Mouse (Mus musculus) layer of hippocampus, postnatal 14 days (tissue): ENCODE results near the gene Lsm14a. TPM values are rescaled to one million over a fixed set of nuclear protein-coding genes. Genes with fewer than 3 reads are reported as not detected.

Source experiments
- DNase-seq, 2 experiments: peaks; one replicate each; pipeline ENCODE4 v3.0.0; 2021 to 2022; ENCODE audit warnings: low spot score in 2 of 2, mixed read lengths in 1 of 2
- long read RNA-seq, 2 experiments: library from polyadenylated mRNA; stranded (forward); transcript quantifications; one replicate each; pipeline ENCODE4 v2.0.0; 2021
- total RNA-seq, 2 experiments: library from RNA; stranded (reverse); gene quantifications; 2 replicates each; pipeline ENCODE4 v1.2.3; 2021

Lsm14a gene
- 10 to 100 TPM; 71.2 to 77.8 TPM for total RNA-seq
- long read RNA-seq, experiment 1, transcript Lsm14a-201 (11 exons, 2,944 nt), result major isoform, 21 of 31 reads
- long read RNA-seq, experiment 1, partial matches to known transcripts, result 2 of 31 reads
- long read RNA-seq, experiment 1, other reads (novel, unspliced or antisense), result 8 of 31 reads
- long read RNA-seq, experiment 2, transcript Lsm14a-201 (11 exons, 2,944 nt), result major isoform, 19 of 27 reads
- long read RNA-seq, experiment 2, partial matches to known transcripts, result 0 of 27 reads
- long read RNA-seq, experiment 2, other reads (novel, unspliced or antisense), result 8 of 27 reads

DNA sequence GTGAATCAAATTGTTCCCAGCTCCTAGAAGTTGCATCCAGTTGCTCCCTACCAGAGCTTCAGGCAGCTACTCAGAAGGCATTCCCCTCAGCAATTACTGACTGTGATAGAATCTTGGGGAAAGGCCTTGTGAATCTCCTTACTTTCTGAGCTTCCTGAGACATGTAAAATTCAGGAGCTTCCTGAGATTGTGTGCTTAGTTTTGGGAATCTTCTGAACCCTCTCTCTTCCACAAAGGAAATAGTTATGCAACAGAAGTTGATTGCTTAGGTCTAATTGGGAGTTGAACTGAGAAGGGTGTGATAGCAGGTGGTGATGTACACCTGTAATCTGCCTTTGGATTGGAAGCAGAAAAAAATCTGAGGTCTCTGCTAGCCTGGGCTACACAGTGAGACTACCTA lies at the start of gene Lsm14a:
Lsm14a (minus strand) TSS at position 101 of the 400 bp plus-strand sequence.
- no peak for DNase-seq

DNA sequence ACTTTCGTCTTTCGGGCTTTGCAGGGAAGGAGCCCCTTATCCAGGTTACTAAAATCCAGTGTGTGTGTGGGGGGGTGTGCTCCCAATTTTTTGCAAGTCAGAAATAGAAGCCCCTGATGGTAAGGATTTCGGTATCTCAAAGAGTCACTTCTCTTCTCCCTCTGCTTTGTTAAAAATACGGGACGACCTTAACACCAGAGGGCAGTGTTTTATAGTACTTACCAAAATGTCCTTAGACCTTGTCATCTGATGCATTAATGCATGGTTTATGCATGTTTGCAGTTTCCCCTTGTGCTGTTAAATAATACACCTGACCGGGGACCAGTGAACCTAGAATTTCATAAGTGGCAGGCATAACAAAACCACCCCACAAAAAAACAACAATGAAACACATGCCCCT lies 45.8 kb upstream of the Lsm14a start:
- peak in 1 of 2 experiments; percentile 56 for DNase-seq

DNA sequence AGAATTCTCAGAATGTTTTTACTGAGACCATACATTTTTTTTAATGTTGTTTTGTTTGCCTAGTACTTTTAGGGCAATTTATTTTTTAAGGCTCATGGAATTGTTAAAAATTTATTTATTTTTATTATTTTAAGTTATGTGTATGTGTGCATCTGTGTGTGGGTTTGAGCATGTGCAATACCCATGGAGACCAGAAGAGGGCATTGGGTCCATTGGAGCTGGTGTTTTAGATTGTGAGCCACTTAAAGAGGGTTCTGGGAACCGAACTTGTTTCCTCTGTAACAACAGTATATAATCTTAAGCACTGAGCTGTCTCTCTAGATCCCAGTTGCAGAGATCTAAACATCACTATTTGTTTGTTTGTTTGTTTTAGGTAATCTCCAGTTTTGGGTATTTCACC lies 40.5 kb upstream of the Lsm14a start:
- no peak for DNase-seq

DNA sequence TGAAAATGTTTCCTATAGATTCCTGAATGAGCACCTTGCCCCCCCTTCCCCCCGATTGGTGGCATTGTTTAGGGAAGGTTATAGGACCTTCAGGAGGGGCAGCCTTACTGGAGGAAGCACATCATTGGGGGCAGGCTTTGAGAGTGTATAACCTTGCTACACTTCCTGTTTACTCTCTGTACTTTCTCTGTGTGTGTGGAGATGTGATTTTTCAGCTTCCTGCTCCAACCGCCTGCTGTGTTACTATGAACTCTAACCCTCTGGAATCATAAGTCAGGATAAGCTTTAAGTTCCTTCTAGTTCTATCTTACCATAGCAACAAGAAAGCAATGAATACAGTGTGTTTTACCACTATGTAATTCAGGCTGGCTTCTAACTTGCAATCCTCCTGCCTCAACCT lies 28.1 kb upstream of the Lsm14a start:
- no peak for DNase-seq

DNA sequence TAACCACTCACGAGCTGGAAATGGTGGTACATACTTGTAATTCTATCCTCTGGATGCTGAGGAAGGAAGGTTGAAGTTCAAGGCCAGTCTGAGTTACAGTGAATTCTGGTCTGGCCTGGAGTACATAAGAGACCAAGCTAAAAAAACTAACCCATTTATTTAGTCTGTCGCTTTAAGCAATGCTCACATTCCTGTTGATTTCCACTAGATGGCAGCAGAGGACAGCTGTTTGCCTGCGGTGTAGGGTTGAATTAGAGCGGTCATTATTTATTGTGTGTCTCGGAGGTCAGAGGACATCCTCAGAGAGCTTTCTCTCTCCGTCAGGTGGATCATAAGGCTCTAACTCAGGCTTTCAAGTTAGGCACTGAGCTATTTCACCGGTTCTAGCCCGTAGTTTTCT lies 14.4 kb upstream of the Lsm14a start:
- peak; percentile 32 to 71 for DNase-seq

DNA sequence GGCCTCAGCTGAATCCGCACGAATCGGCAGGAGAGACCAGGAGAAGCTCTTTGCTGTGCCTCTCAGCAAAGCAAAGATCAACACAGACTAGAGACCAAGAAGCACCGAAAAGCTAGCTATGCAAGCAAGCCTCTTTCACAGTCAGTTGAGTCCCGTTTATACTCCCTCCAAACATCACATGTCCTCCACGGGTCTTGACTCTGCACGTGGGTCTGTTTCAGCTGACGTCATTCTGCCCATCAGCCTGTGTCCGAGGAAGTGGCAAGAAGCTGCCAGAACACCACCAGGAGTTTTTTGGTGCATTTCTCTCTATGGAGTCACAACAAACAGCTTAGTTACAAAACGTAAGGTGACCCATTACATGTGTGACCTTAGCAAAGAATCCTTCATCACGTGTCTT lies 10.8 kb upstream of the Lsm14a start:
- DNase-seq, result no peak

DNA sequence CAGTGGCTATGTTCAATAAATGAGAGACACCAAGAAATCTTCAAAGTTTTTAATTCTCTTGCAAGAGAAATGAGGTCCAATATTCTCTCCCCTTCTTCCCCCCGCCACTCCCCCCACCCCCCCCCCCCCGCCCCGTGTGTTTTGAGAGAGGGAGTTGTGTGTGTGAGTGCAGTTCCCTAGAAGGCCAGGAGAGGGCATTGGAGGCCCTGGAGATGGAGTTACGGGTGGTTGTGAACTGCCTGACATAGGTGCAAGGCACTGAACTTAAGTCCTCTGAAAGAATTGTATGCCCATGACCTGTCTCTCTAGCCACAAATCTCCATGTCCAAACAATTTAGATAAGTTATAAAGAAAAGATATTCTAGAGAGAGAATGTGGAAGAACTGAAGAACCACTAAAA lies 7.0 kb upstream of the Lsm14a start:
- DNase-seq, result no peak

DNA sequence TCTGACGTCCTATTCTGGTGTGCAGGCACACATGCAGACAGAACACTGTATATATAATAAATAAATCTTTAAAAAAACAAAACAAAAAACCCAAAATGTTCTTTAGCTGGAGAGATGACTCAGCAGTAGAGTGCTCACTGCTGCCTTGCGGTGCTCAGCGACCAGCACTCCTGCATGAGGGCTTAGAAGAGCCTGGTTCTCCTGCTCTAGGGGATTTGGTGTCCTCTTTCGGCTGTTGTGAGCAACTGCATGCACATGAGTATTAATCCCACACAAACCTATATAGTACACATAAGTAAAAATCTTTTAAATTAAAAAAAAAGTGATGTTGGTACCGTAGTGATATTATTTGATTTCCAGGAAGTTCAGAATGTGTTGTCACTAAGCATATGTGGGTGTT lies 5.7 kb upstream of the Lsm14a start:
- DNase-seq, result no peak

DNA sequence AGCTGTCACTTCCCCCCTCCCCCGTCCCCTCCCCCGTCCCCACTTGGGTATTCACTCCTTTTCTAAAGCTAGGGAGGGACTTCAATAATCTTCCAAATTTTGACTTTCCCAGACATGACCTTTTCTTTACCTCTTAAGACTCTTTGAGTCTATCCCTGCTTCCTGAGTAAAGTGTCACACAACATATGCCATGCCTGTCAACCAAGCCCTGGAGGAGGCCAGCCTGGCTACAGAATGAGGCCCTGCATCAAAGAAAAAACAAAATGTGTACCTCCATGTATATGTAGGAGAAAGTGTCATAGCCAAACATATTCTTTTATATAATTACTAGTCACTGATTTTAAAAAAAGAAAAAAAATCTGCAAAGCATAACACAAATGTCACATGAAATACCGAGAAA lies 3.7 kb upstream of the Lsm14a start:
- no peak for DNase-seq

DNA sequence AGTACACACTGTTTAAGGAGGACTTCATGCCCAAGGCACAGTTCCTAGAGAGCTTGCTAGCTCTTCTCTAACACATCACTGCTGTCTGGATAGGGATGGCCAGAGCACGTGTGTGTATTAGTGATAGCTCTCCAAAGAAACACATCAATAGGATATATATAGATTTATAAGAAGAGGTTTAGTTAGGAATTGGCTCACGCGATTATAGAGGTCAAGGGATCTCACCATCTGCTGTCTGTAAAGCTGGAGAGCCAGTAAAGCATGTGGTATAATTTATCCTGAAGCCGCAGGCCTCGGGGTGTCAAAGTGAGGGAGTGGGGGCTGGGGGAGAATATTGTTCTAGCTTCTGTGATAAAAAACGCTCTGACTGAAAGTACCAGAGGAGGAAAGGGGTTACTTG lies 2.6 kb upstream of the Lsm14a start:
- no peak for DNase-seq

DNA sequence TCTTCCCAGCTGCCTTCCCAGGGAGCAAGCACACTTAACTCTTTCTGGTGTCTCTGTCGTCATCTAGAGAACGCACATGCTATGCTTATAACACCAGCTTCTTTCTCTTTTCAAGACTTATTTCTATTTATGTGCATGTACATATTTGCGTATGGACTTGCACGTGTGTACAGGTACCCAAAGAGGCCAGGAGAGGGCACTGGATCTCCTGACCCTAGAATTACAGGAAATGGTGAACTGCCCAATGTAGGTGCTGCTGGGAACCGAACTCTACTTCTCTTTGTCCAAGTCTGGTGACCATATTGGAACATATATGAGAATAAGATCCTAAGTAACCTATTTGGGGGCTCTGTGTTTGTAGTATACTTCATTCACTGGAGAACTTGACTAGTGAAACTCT lies 1.5 kb upstream of the Lsm14a start:
- no peak for DNase-seq

DNA sequence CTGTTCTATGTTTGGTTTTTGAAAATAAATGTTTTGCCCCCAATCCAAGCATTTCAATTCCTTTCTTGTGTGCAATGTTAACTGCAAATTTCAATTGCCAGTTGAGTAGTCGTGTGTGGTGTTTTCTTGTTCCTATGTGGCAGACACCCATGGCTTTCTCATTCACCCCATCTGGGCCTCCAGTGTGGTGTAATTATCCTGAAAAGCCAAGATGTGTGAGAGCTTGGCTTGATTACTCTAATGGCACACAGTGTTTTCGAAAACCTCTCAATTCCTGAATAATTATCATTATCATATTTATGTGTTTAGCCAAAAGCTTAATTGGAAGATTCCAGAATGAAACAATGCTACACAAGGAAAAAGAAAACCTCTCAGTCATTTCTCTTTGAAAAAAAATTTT lies 976 bp upstream of the Lsm14a start:
- DNase-seq, result peak; percentile 7 to 75

DNA sequence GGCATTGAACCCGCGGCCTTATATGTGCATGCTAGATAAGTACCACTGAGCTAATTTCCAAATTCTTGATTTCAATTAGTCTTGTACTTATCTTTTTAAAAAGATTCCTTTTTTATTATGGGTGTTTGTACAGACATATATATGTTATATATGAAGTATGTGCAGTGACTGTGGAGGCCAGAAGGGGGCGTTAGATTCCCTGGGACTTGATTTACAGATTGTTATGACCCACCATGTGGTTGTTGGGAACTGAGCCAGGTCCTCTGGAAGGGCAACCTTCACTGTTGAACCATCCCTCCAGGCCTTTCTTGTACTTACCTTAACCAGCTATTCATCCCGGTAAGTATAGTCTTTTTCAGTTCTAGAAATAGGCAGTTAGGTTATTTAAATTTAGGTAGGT lies 780 bp downstream of the Lsm14a start:
- DNase-seq, result no peak

DNA sequence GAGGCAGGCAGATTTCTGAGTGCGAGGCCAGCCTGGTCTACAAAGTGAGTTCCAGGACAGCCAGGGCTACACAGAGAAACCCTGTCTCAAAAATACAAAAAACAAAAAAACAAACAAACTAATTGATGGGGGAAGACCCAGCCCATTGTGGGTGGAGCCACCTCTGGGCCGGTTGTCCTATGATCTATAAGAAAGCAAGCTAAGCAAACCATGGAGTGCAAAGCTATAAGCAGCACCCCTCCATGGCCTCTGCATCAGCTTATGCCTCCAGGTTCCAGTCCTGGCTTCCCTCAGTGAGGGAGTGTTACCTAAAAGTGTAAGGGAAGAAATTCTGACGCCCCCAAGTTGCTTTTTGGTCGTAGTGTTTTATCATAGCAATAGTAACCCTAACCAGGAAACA lies 1.4 kb downstream of the Lsm14a start:
- DNase-seq, result no peak

DNA sequence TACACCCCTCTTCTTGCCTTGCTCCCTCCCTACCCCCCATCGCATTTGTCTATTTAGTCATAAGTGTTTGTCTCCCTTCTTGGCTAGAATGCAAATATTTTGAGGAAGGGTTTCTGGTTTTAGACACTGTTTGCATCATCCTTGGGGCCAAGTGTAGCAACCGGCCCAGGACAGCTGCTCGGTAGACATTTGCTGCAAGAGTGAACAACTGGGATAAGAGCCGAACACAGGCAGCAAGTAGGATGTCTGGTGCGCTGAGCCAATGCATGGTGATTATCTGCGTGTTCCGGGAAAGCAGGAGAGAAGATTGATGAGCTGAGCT lies 2.3 kb downstream of the Lsm14a start:
- peak; percentile 13 to 33 for DNase-seq

DNA sequence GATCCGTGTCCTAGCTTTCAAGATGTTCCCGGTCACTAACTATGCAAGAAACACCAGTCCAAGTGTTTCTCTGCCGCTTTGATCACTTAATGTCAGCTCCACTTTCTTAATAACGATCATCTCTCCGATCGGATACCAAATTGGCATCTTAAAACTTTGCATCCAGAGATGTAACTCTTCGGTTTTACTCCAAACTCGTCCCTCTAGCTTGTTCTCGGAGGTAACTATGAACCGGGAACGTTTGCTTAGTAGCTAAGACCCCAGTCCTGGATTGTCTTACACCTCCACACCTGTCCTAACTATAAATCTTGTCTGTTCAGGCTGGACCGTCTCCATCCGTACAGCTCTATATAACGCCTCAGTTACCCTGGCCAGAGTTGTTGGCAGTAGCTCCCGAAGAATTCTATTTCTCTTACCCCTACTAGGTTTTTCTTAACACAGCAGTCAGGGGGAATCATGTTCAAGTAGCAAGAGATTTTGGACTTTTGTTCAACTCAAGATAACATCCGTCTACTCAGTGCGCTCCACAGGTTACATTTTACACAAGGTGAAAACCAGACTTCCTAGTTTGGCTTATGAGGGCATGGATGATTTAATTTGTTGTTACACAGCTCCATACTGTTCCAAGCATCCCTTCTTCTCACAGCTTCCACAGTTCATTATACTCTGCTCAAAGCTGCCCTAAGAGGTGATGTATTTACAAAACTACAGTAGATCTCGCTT lies 2.8 kb downstream of the Lsm14a start:
- no peak for DNase-seq

DNA sequence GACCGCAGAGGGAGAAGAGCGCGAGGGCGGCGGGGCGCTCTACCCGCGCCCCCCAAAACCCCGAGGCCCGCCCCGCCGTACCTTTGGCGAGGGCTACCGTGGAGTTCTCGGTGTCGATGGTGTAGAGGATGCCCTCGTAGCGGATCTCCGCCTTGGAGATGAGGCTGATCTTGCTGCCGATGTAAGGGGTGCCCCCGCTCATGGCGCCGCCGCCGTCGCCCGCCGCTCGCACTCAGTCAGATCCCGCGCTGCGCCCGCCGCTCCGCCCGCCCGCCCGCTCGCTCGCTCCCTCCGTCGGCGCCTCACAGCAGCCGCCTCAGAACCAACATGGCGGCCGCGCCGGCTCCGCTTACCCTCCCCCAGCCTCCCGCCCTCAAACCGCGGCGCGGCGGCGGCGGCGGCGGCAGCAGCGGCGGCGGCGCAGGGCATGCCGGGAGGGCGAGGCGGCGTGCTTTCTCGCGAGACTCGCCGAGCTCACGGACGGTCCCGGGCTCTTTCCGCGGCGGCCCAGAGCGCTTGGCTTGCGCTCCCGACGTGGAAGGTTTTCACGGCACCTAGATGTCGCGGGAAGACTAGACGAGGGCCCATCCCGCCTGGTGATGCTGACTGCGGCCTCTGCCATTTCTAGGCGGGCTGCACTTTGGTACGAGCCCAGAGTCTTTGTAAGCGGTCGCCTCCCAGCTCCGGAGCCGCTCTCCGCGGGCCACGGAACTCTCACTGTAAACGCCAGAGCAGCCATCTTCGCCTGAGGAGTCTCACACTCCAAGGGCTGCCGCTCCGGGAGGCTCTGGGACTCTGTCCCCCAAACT lies 3.6 kb downstream of the Lsm14a start:
- peak; percentile 92 to 93 for DNase-seq

DNA sequence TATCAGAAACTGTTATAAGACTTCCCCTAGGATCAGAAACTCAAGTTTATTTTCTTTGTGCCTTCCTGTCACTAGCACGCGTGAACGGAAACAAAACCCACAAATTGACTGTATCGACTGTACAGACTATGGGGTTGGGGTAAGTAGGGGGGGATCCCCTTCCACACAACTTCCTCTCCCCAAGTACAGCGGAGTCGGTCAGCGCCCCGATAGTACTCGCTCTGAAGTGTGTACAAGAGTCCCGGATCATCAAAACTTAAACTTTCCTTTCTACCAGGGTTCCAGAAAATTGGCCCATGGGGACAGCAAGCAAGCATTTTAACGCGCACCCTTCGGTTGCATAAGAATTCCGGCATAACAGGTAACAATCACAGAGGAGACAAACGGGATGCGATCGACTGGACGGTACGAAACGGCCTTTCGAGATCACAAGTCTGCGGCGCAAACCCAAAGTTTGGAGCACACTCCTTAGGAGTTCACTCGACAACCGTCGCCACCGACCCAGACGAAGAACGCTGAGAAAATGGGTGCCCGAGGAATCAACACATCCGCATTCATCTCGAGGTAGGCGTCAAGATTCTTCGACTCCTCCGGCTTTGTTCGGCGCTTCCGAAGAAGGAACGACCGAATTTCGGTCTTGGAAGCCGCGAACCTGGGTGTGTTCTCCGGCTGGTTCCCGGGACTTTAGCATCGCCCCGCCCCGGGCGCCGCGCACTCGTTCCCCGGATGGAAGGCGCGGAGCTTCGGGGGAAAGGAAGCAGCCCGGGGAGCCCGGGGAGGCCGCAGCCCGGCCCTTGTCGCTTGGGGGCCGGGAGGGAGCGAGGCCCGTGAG lies 4.5 kb downstream of the Lsm14a start:
- DNase-seq, result peak; percentile 61 to 64

DNA sequence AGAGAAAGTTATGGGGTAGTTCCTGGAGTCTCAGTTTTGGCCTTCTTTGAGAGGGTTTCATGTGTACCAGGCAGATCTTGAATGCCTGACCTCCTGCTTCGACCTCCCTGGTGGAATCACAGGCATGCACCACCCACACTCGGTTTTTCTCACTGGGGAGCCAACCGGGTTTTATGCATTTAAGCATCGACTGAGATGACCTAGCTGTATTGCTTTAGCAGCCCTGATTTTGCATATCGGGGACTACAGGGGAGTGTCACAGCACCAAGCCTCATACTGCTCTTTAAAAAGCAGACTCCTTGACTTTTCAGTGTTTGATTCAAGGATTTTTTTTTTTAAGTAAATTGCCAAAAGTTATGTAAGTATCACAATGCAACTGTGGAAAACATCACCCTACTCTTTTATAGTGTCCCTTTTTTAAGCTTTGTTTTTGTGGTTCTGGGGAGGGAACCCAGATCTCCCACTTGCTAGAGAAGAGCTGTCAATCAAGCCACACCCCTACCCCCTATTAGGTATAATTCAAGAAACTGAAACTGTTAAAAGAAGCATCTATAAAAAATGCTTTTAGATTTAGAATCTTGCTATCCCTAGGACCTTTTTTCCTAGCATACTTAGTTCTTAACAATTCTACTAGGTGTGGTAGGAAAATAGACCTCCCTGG lies 5.2 kb downstream of the Lsm14a start:
- DNase-seq, result no peak

DNA sequence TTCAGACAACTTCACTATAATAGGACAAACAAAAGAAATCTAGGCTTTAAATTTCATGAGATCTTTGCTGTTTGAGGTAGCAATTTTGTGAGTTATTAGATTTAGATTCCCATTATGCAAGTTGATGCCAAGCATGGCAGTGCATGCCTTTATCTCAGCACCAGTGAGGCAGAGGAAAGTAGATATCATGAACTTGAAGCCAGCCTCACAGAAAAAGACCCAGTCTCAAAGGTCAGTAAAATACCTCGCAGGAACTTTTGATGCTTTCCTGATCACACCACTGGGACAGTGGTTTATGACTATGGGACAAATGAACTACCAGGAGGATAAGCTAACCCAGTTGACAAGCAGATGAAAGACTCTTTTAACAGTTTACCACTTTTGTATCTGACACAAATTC lies 10.3 kb downstream of the Lsm14a start:
- DNase-seq, result no peak

DNA sequence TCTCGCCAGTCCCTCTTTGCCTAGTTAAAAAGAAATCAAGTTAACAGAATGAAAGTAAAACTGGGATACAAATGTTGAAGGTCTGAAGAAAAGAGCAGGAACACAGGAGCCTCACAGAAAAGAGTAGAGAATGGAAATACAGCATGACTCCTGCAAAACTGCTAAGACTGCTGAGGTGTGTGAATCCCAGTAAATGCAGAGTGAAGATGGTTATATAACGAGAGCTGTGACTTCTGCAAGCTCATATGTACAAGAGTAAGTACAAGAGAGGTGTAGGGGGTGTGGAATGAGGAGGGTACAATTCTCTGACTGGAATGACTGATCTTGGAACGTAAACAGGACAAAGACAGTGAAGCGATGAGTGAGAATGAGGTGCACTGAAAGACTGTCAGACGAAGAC lies 11.4 kb downstream of the Lsm14a start:
- DNase-seq, result no peak
